In genomic region chr7:143460874-143461273, GRCm38 (mm10) we compare ENCODE assay signal across 9 mouse cellular contexts. TPM values are rescaled to one million over a fixed set of nuclear protein-coding genes. Genes with fewer than 3 reads are reported as not detected.
DNase-seq lines count a peak whose midpoint lies in the region; ATAC-seq and TF ChIP-seq lines count a peak whose summit lies in the region.
"Had no signal": no experiment of that assay in that cellular context is flagged by ENCODE, and none has a peak within 500 bp of the region (broad histone marks: within the 10 kb centered on the region; RNA-seq: fewer than 3 reads in every experiment).

Gene Cdkn1c (minus strand): TSS chr7:143461050.

- H3K9me3 ChIP-seq in neural tube, embryonic 13.5 days: peaks cover 21% of the 10 kb centered on the region; the same call in 1 of the 2 replicates
- peaks cover 10% of the 10 kb centered on the region for H3K9me3 ChIP-seq in stomach, postnatal 0 days (ENCODE audit: control insufficient read depth, low read length)

- peak; percentile 93 for DNase-seq in CD4-positive helper T cell, adult 2 months (ENCODE audit: low read depth, low spot score)
- peak; percentile 97 for DNase-seq in brain, embryonic 14.5 days (ENCODE audit: low read depth)
- DNase-seq in forelimb bud, embryonic 11.5 days (ENCODE audit: low read depth, low spot score): peak; percentile 89
- DNase-seq in heart, postnatal 36 days: peak; percentile 88
- DNase-seq in layer of hippocampus, adult 2 months (ENCODE audit: low spot score in 2 of 2): peak; percentile 73 to 76
- peak; percentile 91 to 93 for DNase-seq in lung, adult 18-20 months
- peak; percentile 93 for DNase-seq in stomach, postnatal 0 days (ENCODE audit: low spot score)

- H3K4me3 ChIP-seq in layer of hippocampus, adult 2 months: peak within 1 kb of the TSS; percentile 54
- peak within 1 kb of the TSS; percentile 50 for H3K4me3 ChIP-seq in neural tube, embryonic 13.5 days
- H3K4me3 ChIP-seq in stomach, postnatal 0 days (ENCODE audit: low read depth, low read length): peak within 1 kb of the TSS; percentile 55

- peak; percentile 98 for TF ChIP-seq POLR2A in brain, embryonic 14.5 days (IDR thresholded peaks at IDR 0.05; ENCODE audit: borderline replicate concordance, extremely low read depth, insufficient read depth, insufficient read length, poor library complexity, severe bottlenecking)

- WGBS in neural tube, embryonic 13.5 days: 39% methylated on average over 48 of the region's 48 CpGs
- WGBS in stomach, postnatal 0 days: 29% methylated on average over 37 of the region's 48 CpGs

- intact Hi-C loops in heart, postnatal 36 days (cut with DNase I): loop anchor here (1.0 to 5.0 kb wide), 4 partner anchors 53 to 164 kb away; no protein-coding TSS in a partner anchor

- ATAC-seq in neural tube, embryonic 13.5 days (ENCODE audit: low read depth): peak; percentile 87
- ATAC-seq in stomach, postnatal 0 days (ENCODE audit: low FRiP score, low TSS enrichment): peak; percentile 89
- ATAC-seq: Patski had no signal

- no peak for TF ChIP-seq CTCF in brain, embryonic 14.5 days (IDR thresholded peaks at IDR 0.05; ENCODE audit: borderline replicate concordance, extremely low read depth, insufficient read depth, insufficient read length)
- TF ChIP-seq CTCF in layer of hippocampus, adult 2 months (conservative IDR thresholded peaks at IDR 0.05): no peak
- TF ChIP-seq CTCF in stomach, postnatal 0 days (IDR thresholded peaks at IDR 0.05; ENCODE audit: low read depth): no peak

- 0 out of 2 replicates have a peak within 1 kb of the TSS, but pooled peaks have one; percentile 37 for H3K27ac ChIP-seq in layer of hippocampus, adult 2 months
- H3K27ac ChIP-seq in neural tube, embryonic 13.5 days (replicated peaks): peak within 1 kb of the TSS; percentile 85
- H3K27ac ChIP-seq in stomach, postnatal 0 days (replicated peaks): peak within 1 kb of the TSS; percentile 73

- no peak for TF ChIP-seq EP300 in stomach, postnatal 0 days (optimal IDR thresholded peaks at IDR 0.05)

- H3K9ac ChIP-seq in neural tube, embryonic 13.5 days: peak within 1 kb of the TSS; percentile 74
- H3K9ac ChIP-seq in stomach, postnatal 0 days (ENCODE audit: low read length): peak within 1 kb of the TSS; percentile 68

- 0 out of 2 replicates have a peak, but pooled peaks cover 4% of the 10 kb centered on the region for H3K36me3 ChIP-seq in neural tube, embryonic 13.5 days
- no peaks in the 10 kb centered on the region for H3K36me3 ChIP-seq in stomach, postnatal 0 days (ENCODE audit: control insufficient read depth, insufficient read depth, low read length)

- H3K27me3 ChIP-seq in neural tube, embryonic 13.5 days: no peaks in the 10 kb centered on the region
- H3K27me3 ChIP-seq in stomach, postnatal 0 days (ENCODE audit: control insufficient read depth, insufficient read depth, low read length): no peaks in the 10 kb centered on the region
- H3K27me3 ChIP-seq: Patski had no signal

- peaks cover 31% of the 10 kb centered on the region for H3K4me1 ChIP-seq in neural tube, embryonic 13.5 days (replicated peaks)
- H3K4me1 ChIP-seq in stomach, postnatal 0 days (replicated peaks; ENCODE audit: control insufficient read depth, insufficient read depth): peaks cover 6% of the 10 kb centered on the region; the same call in 1 of the 2 replicates

- H3K4me2 ChIP-seq in neural tube, embryonic 13.5 days: peak within 1 kb of the TSS; percentile 58
- peak within 1 kb of the TSS; percentile 63 for H3K4me2 ChIP-seq in stomach, postnatal 0 days (replicated peaks; ENCODE audit: low read depth)

RNA-seq across cellular contexts. Expression of gene Cdkn1c, which starts in this region (rescaled TPM):
- polyA plus RNA-seq in brain, embryonic 14.5 days (2012; rRNA removed): 174 and 264 TPM in 2 replicates
- total RNA-seq in heart, postnatal 36 days (2021): 10 to 100 TPM; 30.8 to 44.2 TPM
- 1 to 10 TPM; 2.5 to 6.7 TPM for total RNA-seq in layer of hippocampus, adult 2 months (2021)
- polyA plus RNA-seq in neural tube, embryonic 13.5 days (2015; fragmentation: Nextera tagmentation; extraction: Ambion mirVana): 464 and 633 TPM in 2 replicates
- polyA plus RNA-seq in stomach, postnatal 0 days (2015; fragmentation: Nextera tagmentation; extraction: Ambion mirVana): 185 and 199 TPM in 2 replicates

Comparison
In these comparisons a context has a peak if more than half of its experiments do, and no peak if none do; other contexts are left out.
1. Peak in every context shown above with its lines: DNase-seq, ATAC-seq, H3K4me3 ChIP-seq and H3K27ac ChIP-seq.
2. RNA of gene Cdkn1c (total RNA-seq): 30.8 to 44.2 TPM in heart, postnatal 36 days; 2.5 to 6.7 TPM in layer of hippocampus, adult 2 months; every median in the first group is over 4 times any median in the second.